11 mouse cellular contexts compared by ENCODE assay signal in genomic region chr11:103406551-103406950, GRCm38 (mm10). TPM values are rescaled to one million over a fixed set of nuclear protein-coding genes. Genes with fewer than 3 reads are reported as not detected.
DNase-seq lines count a peak whose midpoint lies in the region; ATAC-seq and TF ChIP-seq lines count a peak whose summit lies in the region.
"Had no signal": no experiment of that assay in that cellular context is flagged by ENCODE, and none has a peak within 500 bp of the region (broad histone marks: within the 10 kb centered on the region; RNA-seq: fewer than 3 reads in every experiment).

No protein-coding gene starts in this region.

- TF ChIP-seq CTCF in liver, adult 2 months (IDR thresholded peaks at IDR 0.05; ENCODE audit: low read depth, low read length): no peak
- no peak for TF ChIP-seq CTCF in stomach, postnatal 0 days (IDR thresholded peaks at IDR 0.05; ENCODE audit: low read depth)

- peaks cover 27% of the 10 kb centered on the region; the same call in 1 of the 2 replicates for H3K79me2 ChIP-seq in liver, adult 2 months (ENCODE audit: control insufficient read depth, insufficient read depth, low read length)

- H3K9me3 ChIP-seq in stomach, postnatal 0 days (ENCODE audit: control insufficient read depth, low read length): no peaks in the 10 kb centered on the region
- no peaks in the 10 kb centered on the region for H3K9me3 ChIP-seq in forebrain, embryonic 16.5 days (ENCODE audit: control insufficient read depth, low read length)
- H3K9me3 ChIP-seq: liver, embryonic 13.5 days had no signal

- peak; percentile 68 for ATAC-seq in stomach, postnatal 0 days (ENCODE audit: low FRiP score, low TSS enrichment)
- ATAC-seq in forebrain, embryonic 16.5 days: no peak

- DNase-seq in adrenal gland, adult 2 months: peak; percentile 27
- no peak for DNase-seq in adrenal gland, postnatal 4 days (ENCODE audit: low spot score in 2 of 2)
- peak; percentile 69 for DNase-seq in liver, adult 2 months (ENCODE audit: extremely low read depth, low read depth, low spot score)
- no peak for DNase-seq in liver
- DNase-seq in kidney, postnatal 14 days: peak; percentile 88
- peak; percentile 57 for DNase-seq in stomach, postnatal 0 days (ENCODE audit: low spot score)
- no peak for DNase-seq in cerebellum, postnatal 14 days
- DNase-seq: cerebellum, postnatal 10 days; liver, embryonic 13.5 days; midbrain, embryonic 14.5 days had no signal

- WGBS in liver, adult 2 months: 67% methylated on average over 7 of the region's 7 CpGs
- 48% methylated on average over 7 of the region's 7 CpGs for WGBS in stomach, postnatal 0 days
- WGBS in forebrain, embryonic 16.5 days: 73% methylated on average over 7 of the region's 7 CpGs

- H3K36me3 ChIP-seq in liver, adult 2 months (ENCODE audit: control insufficient read depth, insufficient read depth, low read length): 0 out of 2 replicates have a peak, but pooled peaks cover 2% of the 10 kb centered on the region
- H3K36me3 ChIP-seq in stomach, postnatal 0 days (ENCODE audit: control insufficient read depth, insufficient read depth, low read length): no peaks in the 10 kb centered on the region
- H3K36me3 ChIP-seq in forebrain, embryonic 16.5 days (ENCODE audit: control insufficient read depth, insufficient read depth): no peaks in the 10 kb centered on the region

- no peak for TF ChIP-seq POLR2A in liver, adult 2 months (IDR thresholded peaks at IDR 0.05; ENCODE audit: extremely low read depth, insufficient read depth, low read length)

- no peak overlapping the region for H3K4me2 ChIP-seq in stomach, postnatal 0 days (replicated peaks; ENCODE audit: low read depth)
- H3K4me2 ChIP-seq in forebrain, embryonic 16.5 days (ENCODE audit: low read length): no peak overlapping the region
- H3K4me2 ChIP-seq: liver, embryonic 13.5 days had no signal

- H3K27me3 ChIP-seq in liver, adult 2 months (ENCODE audit: control insufficient read depth, insufficient read depth, low read length): no peaks in the 10 kb centered on the region
- H3K27me3 ChIP-seq in stomach, postnatal 0 days (ENCODE audit: control insufficient read depth, insufficient read depth, low read length): no peaks in the 10 kb centered on the region
- no peaks in the 10 kb centered on the region for H3K27me3 ChIP-seq in forebrain, embryonic 16.5 days (replicated peaks; ENCODE audit: control insufficient read depth, insufficient read depth, low read length)
- H3K27me3 ChIP-seq: liver, embryonic 13.5 days had no signal

- TF ChIP-seq EP300 in stomach, postnatal 0 days (optimal IDR thresholded peaks at IDR 0.05): no peak

- H3K27ac ChIP-seq in liver, adult 2 months (replicated peaks; ENCODE audit: insufficient read depth, low read depth, low read length): no peak overlapping the region
- no peak overlapping the region for H3K27ac ChIP-seq in stomach, postnatal 0 days (replicated peaks)
- no peak overlapping the region for H3K27ac ChIP-seq in forebrain, embryonic 16.5 days (ENCODE audit: low read length)
- H3K27ac ChIP-seq: liver, embryonic 13.5 days had no signal

- H3K9ac ChIP-seq in liver, adult 2 months (ENCODE audit: low read depth, low read length): no peak overlapping the region
- no peak overlapping the region for H3K9ac ChIP-seq in stomach, postnatal 0 days (ENCODE audit: low read length)
- H3K9ac ChIP-seq in forebrain, embryonic 16.5 days (replicated peaks; ENCODE audit: low read depth, low read length): no peak overlapping the region
- H3K9ac ChIP-seq: liver, embryonic 13.5 days had no signal

- peaks cover 5% of the 10 kb centered on the region for H3K4me1 ChIP-seq in liver, adult 2 months (ENCODE audit: control insufficient read depth, insufficient read depth, low read length)
- H3K4me1 ChIP-seq in stomach, postnatal 0 days (replicated peaks; ENCODE audit: control insufficient read depth, insufficient read depth): no peaks in the 10 kb centered on the region
- peaks cover 5% of the 10 kb centered on the region for H3K4me1 ChIP-seq in forebrain, embryonic 16.5 days (replicated peaks; ENCODE audit: control insufficient read depth, insufficient read depth, low read length)

- no peak overlapping the region for H3K4me3 ChIP-seq in liver, adult 2 months (ENCODE audit: insufficient read depth, low read depth, low read length)
- no peak overlapping the region for H3K4me3 ChIP-seq in stomach, postnatal 0 days (ENCODE audit: low read depth, low read length)
- H3K4me3 ChIP-seq in forebrain, embryonic 16.5 days (replicated peaks; ENCODE audit: low read length): no peak overlapping the region
- H3K4me3 ChIP-seq: liver, embryonic 13.5 days had no signal

RNA-seq across cellular contexts. Expression of gene Plekhm1, which starts 5.9 kb away (rescaled TPM):
- 10 to 100 TPM; 19.7 to 21.2 TPM for total RNA-seq in adrenal gland, adult 2 months (2021)
- 18.6 and 18.8 TPM in 2 replicates for polyA plus RNA-seq in adrenal gland, adult 2 months (2012; rRNA removed)
- total RNA-seq in adrenal gland, postnatal 4 days (2021): 10 to 100 TPM; 18.0 TPM
- 3.5 and 6.0 TPM in 2 replicates for total RNA-seq in liver, adult 2 months (2014; rRNA removed)
- polyA plus RNA-seq in liver, adult 2 months (2012; rRNA removed): 8.0 and 9.8 TPM in 2 replicates
- polyA plus RNA-seq in stomach, postnatal 0 days (2015; fragmentation: Nextera tagmentation; extraction: Ambion mirVana): 3.6 and 4.2 TPM in 2 replicates
- polyA plus RNA-seq in forebrain, embryonic 16.5 days (2015; fragmentation: Nextera tagmentation; extraction: Ambion mirVana): 10.3 and 11.3 TPM in 2 replicates

RNA-seq across cellular contexts. Expression of gene Arhgap27, which starts 43.1 kb away (rescaled TPM):
- total RNA-seq in adrenal gland, adult 2 months (2021): 10 to 100 TPM; 10.3 to 12.2 TPM
- polyA plus RNA-seq in adrenal gland, adult 2 months (2012; rRNA removed): 34.7 and 42.5 TPM in 2 replicates
- 10 to 100 TPM; 21.0 to 22.3 TPM for total RNA-seq in adrenal gland, postnatal 4 days (2021)
- total RNA-seq in liver, adult 2 months (2014; rRNA removed): 0.55 and 1.2 TPM in 2 replicates
- polyA plus RNA-seq in liver, adult 2 months (2012; rRNA removed): 1.6 and 3.0 TPM in 2 replicates
- 18.2 and 22.1 TPM in 2 replicates for polyA plus RNA-seq in stomach, postnatal 0 days (2015; fragmentation: Nextera tagmentation; extraction: Ambion mirVana)
- 3.0 and 3.3 TPM in 2 replicates for polyA plus RNA-seq in forebrain, embryonic 16.5 days (2015; fragmentation: Nextera tagmentation; extraction: Ambion mirVana)

Comparison
In these comparisons a context has a peak if more than half of its experiments do, and no peak if none do; other contexts are left out.
1. DNase-seq: peak in adrenal gland, adult 2 months (single experiment), liver, adult 2 months (single experiment), kidney, postnatal 14 days (single experiment) and stomach, postnatal 0 days (single experiment); none in adrenal gland, postnatal 4 days (0 of 2), liver (single experiment) and cerebellum, postnatal 14 days (0 of 2).